Mouse (Mus musculus) monocyte, adult 5-6 weeks (primary cell): ENCODE measurements around the gene Agt. TPM values are rescaled to one million over a fixed set of nuclear protein-coding genes. Genes with fewer than 3 reads are reported as not detected.

Experiments
- ATAC-seq: fragments of 153-309, 156-312 bp; replicated peaks from 2 replicates; pipeline ENCODE4 v1.8.0; 2017; ENCODE audit warnings: mild to moderate bottlenecking; ENCODE audit not compliant: low TSS enrichment, insufficient number of reproducible peaks, severe bottlenecking, poor library complexity, low FRiP score
- total RNA-seq: library from RNA; stranded (forward); fragments of 200-1000, 200-491, 200-594 nt; gene quantifications from 3 replicates; pipeline ENCODE4 v1.2.3, GENCODE M21; 2017

Agt gene
- total RNA-seq, 1 experiment from 2014 or later: not detected

- no peak for ATAC-seq
Measured at GRCm38 (mm10) chr8:124516525-124516924, 53.0 kb downstream of the Agt start.

GRCm38 (mm10) chr8:124516039-124516438 lies 53.5 kb downstream of the Agt start:
- no peak for ATAC-seq

- ATAC-seq: no peak
Measured at GRCm38 (mm10) chr8:124509156-124509555, 60.4 kb downstream of the Agt start.

- no peak for ATAC-seq
Measured at GRCm38 (mm10) chr8:124508321-124508695, 61.2 kb downstream of the Agt start.

GRCm38 (mm10) chr8:124507572-124508320 lies 61.8 kb downstream of the Agt start:
- no peak for ATAC-seq

Other genes starting within 250 kb of the Agt start
- not detected in 3 replicates for gene Pgbd5, start 130.0 kb downstream of the Agt start, total RNA-seq
- gene Cog2, start 48.9 kb downstream of the Agt start, total RNA-seq: 15.1 to 29.5 TPM (median 22.8 TPM) in 3 replicates
- not detected in 3 replicates for gene Capn9, start 6.4 kb upstream of the Agt start, total RNA-seq
- 1.1 to 3.5 TPM (median 3.2 TPM) in 3 replicates for gene 2310022B05Rik, start 93.7 kb upstream of the Agt start, total RNA-seq
- 14.5 to 74.3 TPM (median 26.1 TPM) in 3 replicates for gene Ttc13, start 152.3 kb upstream of the Agt start, total RNA-seq
- 1.0 to 2.9 TPM in 2 of 3 replicates, not detected in the other for gene Arv1, start 152.4 kb upstream of the Agt start, total RNA-seq
- gene Fam89a, start 182.1 kb upstream of the Agt start, total RNA-seq: 0.95 to 1.1 TPM in 2 of 3 replicates, not detected in the other
- not detected in 3 replicates for gene Trim67, start 223.4 kb upstream of the Agt start, total RNA-seq